In genomic region chr7:38173871-38174270, GRCm38 (mm10) we compare ENCODE assay signal across 7 mouse cellular contexts. TPM values are rescaled to one million over a fixed set of nuclear protein-coding genes. Genes with fewer than 3 reads are reported as not detected.
DNase-seq lines count a peak whose midpoint lies in the region; ATAC-seq and TF ChIP-seq lines count a peak whose summit lies in the region.

No protein-coding gene starts in this region.

- no peak overlapping the region for H3K27ac ChIP-seq in lung, embryonic 16.5 days (ENCODE audit: low read length)
- H3K27ac ChIP-seq in forebrain, postnatal 0 days (ENCODE audit: low read depth, low read length): peak overlapping the region; percentile 47; the same call in 1 of the 2 replicates
- no peak overlapping the region for H3K27ac ChIP-seq in liver, embryonic 12.5 days
- H3K27ac ChIP-seq in stomach, embryonic 15.5 days: no peak overlapping the region

- H3K9me3 ChIP-seq in lung, embryonic 16.5 days (ENCODE audit: control insufficient read depth, low read length): no peaks in the 10 kb centered on the region
- H3K9me3 ChIP-seq in forebrain, postnatal 0 days (ENCODE audit: low read length): no peaks in the 10 kb centered on the region
- no peaks in the 10 kb centered on the region for H3K9me3 ChIP-seq in liver, embryonic 12.5 days (replicated peaks)
- H3K9me3 ChIP-seq in stomach, embryonic 15.5 days: no peaks in the 10 kb centered on the region

- H3K4me2 ChIP-seq in lung, embryonic 16.5 days (ENCODE audit: low read depth, low read length): peak overlapping the region; percentile 58
- peak overlapping the region; percentile 51 for H3K4me2 ChIP-seq in forebrain, postnatal 0 days (ENCODE audit: low read depth)
- peak overlapping the region; percentile 55 for H3K4me2 ChIP-seq in liver, embryonic 12.5 days
- peak overlapping the region; percentile 57 for H3K4me2 ChIP-seq in stomach, embryonic 15.5 days

- no peak for ATAC-seq in lung, embryonic 16.5 days (ENCODE audit: low read depth)
- ATAC-seq in forebrain, postnatal 0 days: peak; percentile 6; the same call in 1 of the 2 replicates
- no peak for ATAC-seq in liver, embryonic 12.5 days
- no peak for ATAC-seq in stomach, embryonic 15.5 days (ENCODE audit: insufficient read depth, low FRiP score, low read depth)

- H3K4me3 ChIP-seq in lung, embryonic 16.5 days (ENCODE audit: low read length): peak overlapping the region; percentile 37
- H3K4me3 ChIP-seq in forebrain, postnatal 0 days (ENCODE audit: low read depth, low read length): peak overlapping the region; percentile 20
- H3K4me3 ChIP-seq in liver, embryonic 12.5 days: peak overlapping the region; percentile 31
- peak overlapping the region; percentile 35 for H3K4me3 ChIP-seq in stomach, embryonic 15.5 days (replicated peaks)

- no peak for DNase-seq in lung, postnatal 25 days (ENCODE audit: low spot score)
- DNase-seq in forebrain, postnatal 0 days: no peak
- DNase-seq in adrenal gland, postnatal 4 days (ENCODE audit: low spot score in 2 of 2): no peak
- DNase-seq in adipocyte (ENCODE audit: low spot score): no peak

- no peaks in the 10 kb centered on the region for H3K27me3 ChIP-seq in lung, embryonic 16.5 days (ENCODE audit: control insufficient read depth, insufficient read depth, low read depth, low read length)
- H3K27me3 ChIP-seq in forebrain, postnatal 0 days (ENCODE audit: insufficient read depth, low read length): no peaks in the 10 kb centered on the region
- peaks cover 40% of the 10 kb centered on the region for H3K27me3 ChIP-seq in liver, embryonic 12.5 days (replicated peaks)
- peaks cover 6% of the 10 kb centered on the region for H3K27me3 ChIP-seq in stomach, embryonic 15.5 days (replicated peaks)

- H3K36me3 ChIP-seq in lung, embryonic 16.5 days (ENCODE audit: control insufficient read depth, insufficient read depth, low read length): no peaks in the 10 kb centered on the region
- no peaks in the 10 kb centered on the region for H3K36me3 ChIP-seq in forebrain, postnatal 0 days (ENCODE audit: insufficient read depth)
- H3K36me3 ChIP-seq in liver, embryonic 12.5 days: no peaks in the 10 kb centered on the region
- no peaks in the 10 kb centered on the region for H3K36me3 ChIP-seq in stomach, embryonic 15.5 days

- no peak for TF ChIP-seq CTCF in forebrain, postnatal 0 days (IDR thresholded peaks at IDR 0.05; ENCODE audit: low read depth)

- H3K4me1 ChIP-seq in lung, embryonic 16.5 days (replicated peaks; ENCODE audit: control insufficient read depth, insufficient read depth, low read length): 0 out of 2 replicates have a peak, but pooled peaks cover 5% of the 10 kb centered on the region
- peaks cover 4% of the 10 kb centered on the region; the same call in 1 of the 2 replicates for H3K4me1 ChIP-seq in forebrain, postnatal 0 days (ENCODE audit: insufficient read depth)
- H3K4me1 ChIP-seq in liver, embryonic 12.5 days: peaks cover 6% of the 10 kb centered on the region; the same call in 1 of the 2 replicates
- H3K4me1 ChIP-seq in stomach, embryonic 15.5 days: peaks cover 6% of the 10 kb centered on the region

- peak overlapping the region; percentile 52; the same call in 1 of the 2 replicates for H3K9ac ChIP-seq in lung, embryonic 16.5 days (ENCODE audit: low read length)
- peak overlapping the region; percentile 54 for H3K9ac ChIP-seq in forebrain, postnatal 0 days
- H3K9ac ChIP-seq in liver, embryonic 12.5 days: no peak overlapping the region
- no peak overlapping the region for H3K9ac ChIP-seq in stomach, embryonic 15.5 days

- 17% methylated on average over 14 of the region's 14 CpGs for WGBS in lung, embryonic 16.5 days
- WGBS in forebrain, postnatal 0 days: 7% methylated on average over 14 of the region's 14 CpGs
- WGBS in liver, embryonic 12.5 days (ENCODE audit: insufficient replicate concordance): 24% methylated on average over 14 of the region's 14 CpGs
- 21% methylated on average over 14 of the region's 14 CpGs for WGBS in stomach, embryonic 15.5 days

RNA-seq across cellular contexts. Expression of gene 1600014C10Rik, which starts 9.1 kb away (rescaled TPM):
- 18.7 and 18.9 TPM in 2 replicates for polyA plus RNA-seq in lung, embryonic 16.5 days (2015; fragmentation: Nextera tagmentation; extraction: Ambion mirVana)
- 18.2 and 24.9 TPM in 2 replicates for total RNA-seq in forebrain, postnatal 0 days (2014; rRNA removed)
- polyA plus RNA-seq in forebrain, postnatal 0 days (2015; fragmentation: Nextera tagmentation; extraction: Ambion mirVana): 12.8 and 20.8 TPM in 2 replicates
- polyA plus RNA-seq in liver, embryonic 12.5 days (2016; fragmentation: Nextera tagmentation; extraction: Ambion mirVana): 7.0 and 7.5 TPM in 2 replicates
- polyA plus RNA-seq in stomach, embryonic 15.5 days (2015; fragmentation: Nextera tagmentation; extraction: Ambion mirVana): 13.6 and 14.9 TPM in 2 replicates
- total RNA-seq in adrenal gland, postnatal 4 days (2021): 10 to 100 TPM; 22.0 to 36.5 TPM

RNA-seq across cellular contexts. Expression of gene Plekhf1, which starts 53.9 kb away (rescaled TPM):
- polyA plus RNA-seq in lung, embryonic 16.5 days (2015; fragmentation: Nextera tagmentation; extraction: Ambion mirVana): 5.6 and 6.6 TPM in 2 replicates
- 0.62 and 0.86 TPM in 2 replicates for total RNA-seq in forebrain, postnatal 0 days (2014; rRNA removed)
- 0.52 and 0.54 TPM in 2 replicates for polyA plus RNA-seq in forebrain, postnatal 0 days (2015; fragmentation: Nextera tagmentation; extraction: Ambion mirVana)
- polyA plus RNA-seq in liver, embryonic 12.5 days (2016; fragmentation: Nextera tagmentation; extraction: Ambion mirVana): 0.45 and 0.55 TPM in 2 replicates
- polyA plus RNA-seq in stomach, embryonic 15.5 days (2015; fragmentation: Nextera tagmentation; extraction: Ambion mirVana): 3.2 TPM in 2 replicates
- total RNA-seq in adrenal gland, postnatal 4 days (2021): 1 to 10 TPM; 2.7 to 3.0 TPM

Comparison
In these comparisons a context has a peak if more than half of its experiments do, and no peak if none do; other contexts are left out.
1. H3K9ac ChIP-seq: peak in lung, embryonic 16.5 days (single experiment) and forebrain, postnatal 0 days (single experiment); none in liver, embryonic 12.5 days (single experiment) and stomach, embryonic 15.5 days (single experiment).
2. Peak in every context shown above with its lines, with median percentiles within 50 percentile points of each other: H3K4me2 ChIP-seq and H3K4me3 ChIP-seq.